Mouse (Mus musculus): Measurements from ENCODE around the gene Armc6. TPM values are rescaled to one million over a fixed set of nuclear protein-coding genes. Genes with fewer than 3 reads are reported as not detected.

Armc6 gene
- total and polyA plus RNA-seq, 2 experiments from 2014 or later: 112 to 116 TPM

DNA sequence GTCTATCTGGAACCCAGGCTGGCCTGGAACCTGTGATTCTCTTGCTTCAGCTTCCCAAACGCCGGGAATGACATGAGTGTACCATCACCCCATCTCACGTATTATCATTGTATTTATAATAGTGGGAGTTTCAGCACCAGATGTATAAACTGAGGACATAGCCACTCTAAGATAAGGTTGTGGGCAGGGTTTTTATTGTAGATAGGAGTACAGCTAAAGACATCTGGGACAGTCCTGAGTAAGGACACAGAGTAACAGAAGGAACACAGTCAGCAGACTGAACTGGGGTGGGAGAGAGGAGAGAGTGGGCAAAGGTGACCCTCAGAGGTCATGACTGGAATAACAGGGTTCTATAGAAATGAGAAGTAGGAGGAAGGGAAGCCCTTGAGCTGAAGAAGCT lies 33.4 kb upstream of the Armc6 start:
- no peak for DNase-seq (ENCODE audit: low spot score)
- no peak for ATAC-seq (ENCODE audit: low FRiP score)
- H3K9ac ChIP-seq (replicated peaks; ENCODE audit: low read length, poor library complexity, severe bottlenecking): no peak overlapping the region
- H3K9me3 ChIP-seq (ENCODE audit: low read length): no peaks in the 10 kb centered on the region
- no peak overlapping the region for H3K4me3 ChIP-seq (ENCODE audit: low read depth, low read length)
- H3K27me3 ChIP-seq (ENCODE audit: insufficient read depth, low read length): no peaks in the 10 kb centered on the region
- no peak for TF ChIP-seq CTCF (IDR thresholded peaks at IDR 0.05)
- no peak overlapping the region for H3K27ac ChIP-seq (ENCODE audit: low read depth, low read length)
- H3K4me1 ChIP-seq (ENCODE audit: insufficient read depth, low read length): no peaks in the 10 kb centered on the region
- H3K4me2 ChIP-seq (ENCODE audit: low read depth, low read length, poor library complexity, severe bottlenecking): no peak overlapping the region
- WGBS: 88% methylated on average over 3 of the region's 3 CpGs
- peaks cover 23% of the 10 kb centered on the region for H3K36me3 ChIP-seq (ENCODE audit: insufficient read depth, low read length)

- H3K9me3 ChIP-seq (ENCODE audit: low read length): no peaks in the 10 kb centered on the region
- H3K9ac ChIP-seq (replicated peaks; ENCODE audit: low read length, poor library complexity, severe bottlenecking): no peak overlapping the region
- WGBS: 93% methylated on average over 2 of the region's 2 CpGs
- peaks cover 94% of the 10 kb centered on the region for H3K36me3 ChIP-seq (ENCODE audit: insufficient read depth, low read length)
- no peaks in the 10 kb centered on the region for H3K4me1 ChIP-seq (ENCODE audit: insufficient read depth, low read length)
- no peak overlapping the region for H3K4me3 ChIP-seq (ENCODE audit: low read depth, low read length)
- no peak overlapping the region for H3K4me2 ChIP-seq (ENCODE audit: low read depth, low read length, poor library complexity, severe bottlenecking)
- DNase-seq (ENCODE audit: low spot score) (no peak), ATAC-seq (ENCODE audit: low FRiP score) (no peak)
- no peaks in the 10 kb centered on the region for H3K27me3 ChIP-seq (ENCODE audit: insufficient read depth, low read length)
- no peak overlapping the region for H3K27ac ChIP-seq (ENCODE audit: low read depth, low read length)
- TF ChIP-seq CTCF (IDR thresholded peaks at IDR 0.05): no peak
Measured at GRCm38 (mm10) chr8:70259043-70259442, 24.8 kb upstream of the Armc6 start.

DNA sequence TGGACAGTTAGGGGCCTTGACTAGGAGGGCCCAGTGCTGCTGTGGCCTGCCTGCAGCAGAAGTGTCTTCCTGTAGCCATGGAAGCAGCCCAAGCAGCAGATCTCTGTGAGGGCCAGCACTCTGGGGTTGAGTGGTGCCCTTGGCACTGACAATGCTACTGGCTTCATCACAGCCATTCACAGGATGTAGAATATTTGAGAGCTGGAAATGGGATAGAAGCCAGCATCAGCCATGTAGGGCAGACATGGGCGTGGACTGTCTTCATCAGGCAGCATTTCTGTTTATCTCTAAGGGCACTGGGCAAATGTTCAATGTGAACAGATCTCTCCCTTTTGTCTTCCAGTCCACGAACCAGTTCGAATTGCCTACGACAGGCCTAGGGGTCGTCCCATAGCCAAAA lies 24.3 kb upstream of the Armc6 start:
- Histone ChIP-seq H3K4me2 (ENCODE audit: low read depth, low read length, poor library complexity, severe bottlenecking) (no peak overlapping the region), H3K27me3 (ENCODE audit: insufficient read depth, low read length) (no peaks in the 10 kb centered on the region), H3K9ac (replicated peaks; ENCODE audit: low read length, poor library complexity, severe bottlenecking) (no peak overlapping the region), H3K27ac (ENCODE audit: low read depth, low read length) (no peak overlapping the region), H3K9me3 (ENCODE audit: low read length) (no peaks in the 10 kb centered on the region), H3K4me1 (ENCODE audit: insufficient read depth, low read length) (no peaks in the 10 kb centered on the region), H3K4me3 (ENCODE audit: low read depth, low read length) (no peak overlapping the region), H3K36me3 (ENCODE audit: insufficient read depth, low read length) (peaks cover 94% of the 10 kb centered on the region)
- TF ChIP-seq CTCF (IDR thresholded peaks at IDR 0.05): no peak
- WGBS: 93% methylated on average over 5 of the region's 5 CpGs
- ATAC-seq (ENCODE audit: low FRiP score) (no peak), DNase-seq (ENCODE audit: low spot score) (no peak)

DNA sequence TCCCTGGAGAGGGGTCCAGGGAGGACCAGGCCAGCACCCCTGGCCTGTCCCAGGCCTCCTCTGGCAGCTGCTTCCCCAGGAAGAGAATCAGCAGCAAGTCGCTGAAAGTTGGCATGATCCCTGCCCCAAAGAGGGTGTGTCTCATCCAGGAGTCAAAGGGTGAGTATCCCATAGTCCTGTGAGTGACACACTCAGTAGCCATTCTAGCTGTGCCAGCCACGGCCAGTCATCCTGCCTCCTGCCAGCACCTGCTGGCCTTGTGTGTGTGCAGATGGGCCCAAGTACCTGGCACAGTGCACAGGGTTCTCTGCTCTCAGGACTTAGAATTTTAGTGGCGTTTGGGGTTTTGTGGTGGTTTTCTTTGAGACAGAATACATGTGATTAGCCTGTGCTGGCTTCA lies 23.2 kb upstream of the Armc6 start:
- Histone ChIP-seq H3K36me3 (ENCODE audit: insufficient read depth, low read length) (peaks cover 95% of the 10 kb centered on the region), H3K4me2 (ENCODE audit: low read depth, low read length, poor library complexity, severe bottlenecking) (no peak overlapping the region), H3K4me1 (ENCODE audit: insufficient read depth, low read length) (no peaks in the 10 kb centered on the region), H3K4me3 (ENCODE audit: low read depth, low read length) (no peak overlapping the region), H3K27me3 (ENCODE audit: insufficient read depth, low read length) (no peaks in the 10 kb centered on the region), H3K9me3 (ENCODE audit: low read length) (no peaks in the 10 kb centered on the region), H3K27ac (ENCODE audit: low read depth, low read length) (no peak overlapping the region), H3K9ac (replicated peaks; ENCODE audit: low read length, poor library complexity, severe bottlenecking) (no peak overlapping the region)
- ATAC-seq (ENCODE audit: low FRiP score) (no peak), DNase-seq (ENCODE audit: low spot score) (no peak)
- no peak for TF ChIP-seq CTCF (IDR thresholded peaks at IDR 0.05)
- 76% methylated on average over 3 of the region's 3 CpGs for WGBS

- no peak overlapping the region for H3K9ac ChIP-seq (replicated peaks; ENCODE audit: low read length, poor library complexity, severe bottlenecking)
- no peak overlapping the region for H3K4me3 ChIP-seq (ENCODE audit: low read depth, low read length)
- no peak overlapping the region for H3K27ac ChIP-seq (ENCODE audit: low read depth, low read length)
- H3K36me3 ChIP-seq (ENCODE audit: insufficient read depth, low read length): peaks cover 93% of the 10 kb centered on the region
- WGBS: 84% methylated on average over 1 of the region's 1 CpGs
- no peaks in the 10 kb centered on the region for H3K9me3 ChIP-seq (ENCODE audit: low read length)
- no peaks in the 10 kb centered on the region for H3K27me3 ChIP-seq (ENCODE audit: insufficient read depth, low read length)
- no peak for DNase-seq (ENCODE audit: low spot score)
- no peaks in the 10 kb centered on the region for H3K4me1 ChIP-seq (ENCODE audit: insufficient read depth, low read length)
- H3K4me2 ChIP-seq (ENCODE audit: low read depth, low read length, poor library complexity, severe bottlenecking): no peak overlapping the region
- peak; percentile 47 for TF ChIP-seq CTCF (IDR thresholded peaks at IDR 0.05)
- no peak for ATAC-seq (ENCODE audit: low FRiP score)
Measured at GRCm38 (mm10) chr8:70254628-70255027, 20.4 kb upstream of the Armc6 start.

GRCm38 (mm10) chr8:70247841-70248240 lies 13.6 kb upstream of the Armc6 start:
- no peak overlapping the region for H3K9ac ChIP-seq (replicated peaks; ENCODE audit: low read length, poor library complexity, severe bottlenecking)
- H3K36me3 ChIP-seq (ENCODE audit: insufficient read depth, low read length): peaks cover 54% of the 10 kb centered on the region
- no peak overlapping the region for H3K27ac ChIP-seq (ENCODE audit: low read depth, low read length)
- H3K4me1 ChIP-seq (ENCODE audit: insufficient read depth, low read length): peaks cover 3% of the 10 kb centered on the region; the same call in 1 of the 2 replicates
- H3K4me3 ChIP-seq (ENCODE audit: low read depth, low read length): no peak overlapping the region
- 49% methylated on average over 3 of the region's 3 CpGs for WGBS
- ATAC-seq (ENCODE audit: low FRiP score) (no peak), DNase-seq (ENCODE audit: low spot score) (peak; percentile 57)
- H3K4me2 ChIP-seq (ENCODE audit: low read depth, low read length, poor library complexity, severe bottlenecking): no peak overlapping the region
- no peaks in the 10 kb centered on the region for H3K9me3 ChIP-seq (ENCODE audit: low read length)
- H3K27me3 ChIP-seq (ENCODE audit: insufficient read depth, low read length): no peaks in the 10 kb centered on the region
- TF ChIP-seq CTCF (IDR thresholded peaks at IDR 0.05): no peak
